Mouse (Mus musculus) embryonic stem cell, embryonic (primary cell): ENCODE measurements around the gene Nipbl.
"Not testable (repeated sequence)": the region's sequence is repeated elsewhere in the genome, so short reads cannot be mapped to it uniquely, and the experiment has no call there.

ENCODE experiments used
- CTCF ChIA-PET, 4 experiments: fragments of 300-600 bp in 2 of 4; fragments of 350-600 bp in 2 of 4; sonication (Branson Sonifier 250); formaldehyde crosslinking; loops; one replicate each; lab custom pipeline; 2022; ENCODE audit warnings: inconsistent platforms in 2 of 4; lab: Charles Lee
- POLR2A ChIA-PET, 4 experiments: fragments of 300-600 bp in 2 of 4; fragments of 350-600 bp in 2 of 4; sonication (Branson Sonifier 250); formaldehyde crosslinking; loops; one replicate each; lab custom pipeline; 2022; ENCODE audit warnings: antibody characterized with exemption in 4 of 4, inconsistent platforms in 1 of 4; lab: Charles Lee

The Nipbl gene

GRCm38 (mm10) chr15:8443926-8444889 lies at the start of gene Nipbl:
TSS of gene Nipbl (minus strand) at chr15:8444463.
- ChIA-PET CTCF (interaction anchor here (0.5 to 1.1 kb wide), 11 partner anchors 14 to 347 kb away, joined by 3 to 18 read pairs (median 4); no protein-coding TSS in a partner anchor), POLR2A (interaction anchor here (0.6 to 1.9 kb wide), 27 partner anchors 8 to 1505 kb away, joined by 3 to 18 read pairs (median 3); no protein-coding TSS in a partner anchor)

GRCm38 (mm10) chr15:8485261-8485660 lies 41.0 kb upstream of the Nipbl start:
- POLR2A ChIA-PET: no interaction called here
- CTCF ChIA-PET: no interaction called here

- ChIA-PET CTCF (interaction anchor here in 2 of 4 experiments (0.5 to 0.6 kb wide), 2 partner anchors 135 to 658 kb away, joined by 3 read pairs; no protein-coding TSS in a partner anchor), POLR2A (interaction anchor here in 2 of 4 experiments (0.6 to 0.7 kb wide), 3 partner anchors 9 to 125 kb away, joined by 3 read pairs; no protein-coding TSS in a partner anchor)
Measured at GRCm38 (mm10) chr15:8469006-8469575, 24.8 kb upstream of the Nipbl start.

- CTCF ChIA-PET: no interaction called here
- POLR2A ChIA-PET: no interaction called here
Measured at GRCm38 (mm10) chr15:8463521-8463920, 19.3 kb upstream of the Nipbl start.

GRCm38 (mm10) chr15:8462780-8463179 lies 18.5 kb upstream of the Nipbl start:
- ChIA-PET POLR2A (interaction anchor here in 1 of 4 experiments (1.9 kb wide), 1 partner anchor 18 kb away, joined by 4 read pairs; no protein-coding TSS in a partner anchor), CTCF (no interaction called here)

GRCm38 (mm10) chr15:8460871-8461270 lies 16.6 kb upstream of the Nipbl start:
- CTCF ChIA-PET: interaction anchor here in 1 of 4 experiments (0.6 kb wide), 1 partner anchor 49 kb away, joined by 3 read pairs; no protein-coding TSS in a partner anchor

GRCm38 (mm10) chr15:8459979-8460378 lies 15.7 kb upstream of the Nipbl start:
- POLR2A ChIA-PET: interaction anchor here in 2 of 4 experiments (0.6 to 1.4 kb wide), 3 partner anchors 9 to 110 kb away, joined by 3 to 6 read pairs (median 3); no protein-coding TSS in a partner anchor
- CTCF ChIA-PET: interaction anchor here in 1 of 4 experiments (0.9 kb wide), 1 partner anchor 13 kb away, joined by 3 read pairs; no protein-coding TSS in a partner anchor

More at GRCm38 (mm10) chr15:8460871-8461270, 16.6 kb upstream of the Nipbl start:
- POLR2A ChIA-PET: interaction anchor here in 2 of 4 experiments (1.4 to 1.9 kb wide), 2 partner anchors 8 to 16 kb away, joined by 3 to 4 read pairs; no protein-coding TSS in a partner anchor

GRCm38 (mm10) chr15:8456223-8456622 lies 12.0 kb upstream of the Nipbl start:
- CTCF ChIA-PET: not testable (repeated sequence)
- POLR2A ChIA-PET: interaction anchor here in 2 of 4 experiments (0.5 to 1.3 kb wide), 2 partner anchors 12 to 54 kb away, joined by 3 to 4 read pairs; no protein-coding TSS in a partner anchor

GRCm38 (mm10) chr15:8455486-8455885 lies 11.2 kb upstream of the Nipbl start:
- CTCF ChIA-PET: no interaction called here
- POLR2A ChIA-PET: no interaction called here

GRCm38 (mm10) chr15:8451071-8451470 lies 6.8 kb upstream of the Nipbl start:
- ChIA-PET POLR2A (interaction anchor here in 1 of 4 experiments (0.6 to 0.8 kb wide), 2 partner anchors 28 to 197 kb away, joined by 3 to 6 read pairs; no protein-coding TSS in a partner anchor), CTCF (interaction anchor here in 2 of 4 experiments (1.0 to 2.7 kb wide), 3 partner anchors 126 to 139 kb away, joined by 3 to 8 read pairs (median 6); no protein-coding TSS in a partner anchor)

- POLR2A ChIA-PET: interaction anchor here in 1 of 4 experiments (0.6 to 2.0 kb wide), 6 partner anchors 10 to 625 kb away, joined by 3 to 8 read pairs (median 4); no protein-coding TSS in a partner anchor
Measured at GRCm38 (mm10) chr15:8447193-8447767, 3.0 kb upstream of the Nipbl start.

GRCm38 (mm10) chr15:8446435-8446834 lies 2.2 kb upstream of the Nipbl start:
- POLR2A ChIA-PET: interaction anchor here in 1 of 4 experiments (0.6 to 2.0 kb wide), 5 partner anchors 9 to 1365 kb away, joined by 3 to 8 read pairs (median 5); no protein-coding TSS in a partner anchor
- CTCF ChIA-PET: interaction anchor here (0.6 to 1.9 kb wide), 8 partner anchors 14 to 1722 kb away, joined by 3 to 9 read pairs (median 4); no protein-coding TSS in a partner anchor

More at GRCm38 (mm10) chr15:8447193-8447767, 3.0 kb upstream of the Nipbl start:
- CTCF ChIA-PET: interaction anchor here in 2 of 4 experiments (1.5 to 1.9 kb wide), 3 partner anchors 13 to 142 kb away, joined by 3 to 9 read pairs (median 4); no protein-coding TSS in a partner anchor

- CTCF ChIA-PET: interaction anchor here (0.6 to 1.9 kb wide), 8 partner anchors 14 to 1722 kb away, joined by 3 to 9 read pairs (median 4); no protein-coding TSS in a partner anchor
Measured at GRCm38 (mm10) chr15:8445951-8446419, 1.7 kb upstream of the Nipbl start.

GRCm38 (mm10) chr15:8444890-8445597 lies 781 bp upstream of the Nipbl start:
- POLR2A ChIA-PET: interaction anchor here (0.6 to 2.0 kb wide), 25 partner anchors 9 to 1506 kb away, joined by 3 to 18 read pairs (median 3); no protein-coding TSS in a partner anchor
- CTCF ChIA-PET: interaction anchor here (0.7 to 1.3 kb wide), 12 partner anchors 15 to 151 kb away, joined by 3 to 18 read pairs (median 4); no protein-coding TSS in a partner anchor

More at GRCm38 (mm10) chr15:8445951-8446419, 1.7 kb upstream of the Nipbl start:
- POLR2A ChIA-PET: interaction anchor here in 1 of 4 experiments (0.6 to 2.0 kb wide), 4 partner anchors 8 to 1364 kb away, joined by 3 to 6 read pairs (median 4); no protein-coding TSS in a partner anchor

GRCm38 (mm10) chr15:8443168-8443925 lies 916 bp downstream of the Nipbl start:
- ChIA-PET POLR2A (interaction anchor here in 2 of 4 experiments (0.7 to 1.9 kb wide), 6 partner anchors 8 to 177 kb away, joined by 3 to 7 read pairs (median 4); no protein-coding TSS in a partner anchor), CTCF (interaction anchor here in 1 of 4 experiments (0.5 kb wide), 1 partner anchor 348 kb away, joined by 3 read pairs; no protein-coding TSS in a partner anchor)

- ChIA-PET CTCF (no interaction called here), POLR2A (interaction anchor here in 2 of 4 experiments (1.3 to 1.5 kb wide), 2 partner anchors 12 to 13 kb away, joined by 4 to 7 read pairs; no protein-coding TSS in a partner anchor)
Measured at GRCm38 (mm10) chr15:8442761-8443160, 1.5 kb downstream of the Nipbl start.
